Mouse (Mus musculus): ENCODE results near the gene Casp7.
A peak's percentile ranks its signal among the peaks of the same experiment; 100 is the strongest.

The Casp7 gene

GRCm38 (mm10) chr19:56470286-56471020, 73.5 kb downstream of the Casp7 start:
- no peak for DNase-seq (ENCODE audit: low spot score)

- no peak for DNase-seq (ENCODE audit: low spot score)
These were observed 75.0 kb downstream of the Casp7 start for GRCm38 (mm10) chr19:56471934-56472333.

- peak; percentile 10 for DNase-seq (ENCODE audit: low spot score)
These were observed 78.1 kb downstream of the Casp7 start for GRCm38 (mm10) chr19:56474869-56475550.

GRCm38 (mm10) chr19:56476546-56476945, 79.6 kb downstream of the Casp7 start:
- no peak for DNase-seq (ENCODE audit: low spot score)

- no peak for DNase-seq (ENCODE audit: low spot score)
These were observed 80.3 kb downstream of the Casp7 start for GRCm38 (mm10) chr19:56477253-56477652.

GRCm38 (mm10) chr19:56477832-56478231, 80.9 kb downstream of the Casp7 start:
- no peak for DNase-seq (ENCODE audit: low spot score)

- no peak for DNase-seq (ENCODE audit: low spot score)
These were observed 87.9 kb downstream of the Casp7 start for GRCm38 (mm10) chr19:56484630-56485375.

- no peak for DNase-seq (ENCODE audit: low spot score)
These were observed 88.7 kb downstream of the Casp7 start for GRCm38 (mm10) chr19:56485376-56486271.

GRCm38 (mm10) chr19:56486926-56487325, 90.0 kb downstream of the Casp7 start:
- DNase-seq (ENCODE audit: low spot score), result no peak

- DNase-seq (ENCODE audit: low spot score), result no peak
These were observed 90.4 kb downstream of the Casp7 start for GRCm38 (mm10) chr19:56487339-56487738.

- DNase-seq (ENCODE audit: low spot score), result no peak
These were observed 92.7 kb downstream of the Casp7 start for GRCm38 (mm10) chr19:56489601-56490000.

All from yolk sac, embryonic 10.5 days (tissue).